In genomic region chr1:192711779-192712348, GRCm38 (mm10) we compare ENCODE assay signal across 9 mouse cellular contexts. TPM values are rescaled to one million over a fixed set of nuclear protein-coding genes. Genes with fewer than 3 reads are reported as not detected.
DNase-seq lines count a peak whose midpoint lies in the region; ATAC-seq and TF ChIP-seq lines count a peak whose summit lies in the region.
"Had no signal": no experiment of that assay in that cellular context is flagged by ENCODE, and none has a peak within 500 bp of the region (broad histone marks: within the 10 kb centered on the region; RNA-seq: fewer than 3 reads in every experiment).

No protein-coding gene starts in this region.

- no peak overlapping the region for H3K4me2 ChIP-seq in intestine, embryonic 14.5 days (ENCODE audit: low read length)
- H3K4me2 ChIP-seq in intestine, embryonic 16.5 days (ENCODE audit: low read depth, low read length) = no peak overlapping the region
- H3K4me2 ChIP-seq: liver, embryonic 13.5 days had no signal

- peak; percentile 86 for DNase-seq in intestine, embryonic 14.5 days (ENCODE audit: low spot score)
- peak; percentile 68 for DNase-seq in MEL (ENCODE audit: low read depth, low spot score)
- peak; percentile 18 for DNase-seq in cerebellum, adult 11-12 months
- DNase-seq in gastrocnemius, postnatal 10 days = peak; percentile 65
- DNase-seq in left cerebral cortex, adult 11 months (ENCODE audit: low spot score) = peak; percentile 30
- DNase-seq in naive thymus-derived CD4-positive, alpha-beta T cell, adult 2 months (ENCODE audit: low read depth) = peak; percentile 61
- peak; percentile 24 to 45 for DNase-seq in thymus, postnatal 36 days
- DNase-seq: liver, embryonic 13.5 days had no signal

- no peaks in the 10 kb centered on the region for H3K79me2 ChIP-seq in MEL (ENCODE audit: control insufficient read depth, insufficient read depth, low read length, poor library complexity)

- H3K4me3 ChIP-seq in intestine, embryonic 14.5 days (ENCODE audit: low read depth, low read length) = no peak overlapping the region
- H3K4me3 ChIP-seq in intestine, embryonic 16.5 days (ENCODE audit: low read length) = no peak overlapping the region
- no peak overlapping the region for H3K4me3 ChIP-seq in MEL (ENCODE audit: control insufficient read depth in 1 of 2, insufficient read depth in 1 of 2, low read depth in 2 of 2, low read length in 2 of 2)
- H3K4me3 ChIP-seq: liver, embryonic 13.5 days had no signal

- no peak overlapping the region for H3K9ac ChIP-seq in intestine, embryonic 14.5 days (ENCODE audit: low read length)
- no peak overlapping the region for H3K9ac ChIP-seq in intestine, embryonic 16.5 days (ENCODE audit: low read depth, low read length)
- no peak overlapping the region for H3K9ac ChIP-seq in MEL (ENCODE audit: control insufficient read depth, low read depth, low read length, poor library complexity, severe bottlenecking)
- H3K9ac ChIP-seq: liver, embryonic 13.5 days had no signal

- TF ChIP-seq RAD21 in MEL (IDR thresholded peaks at IDR 0.05; ENCODE audit: low read depth, low read length) = peak; percentile 89

- TF ChIP-seq EP300 in MEL (IDR thresholded peaks at IDR 0.05; ENCODE audit: low read depth in 1 of 2, low read length in 2 of 2) = no peak

- no peak for ATAC-seq in intestine, embryonic 14.5 days (replicated peaks; ENCODE audit: low FRiP score, low TSS enrichment, low read depth)
- no peak for ATAC-seq in intestine, embryonic 16.5 days

- no peaks in the 10 kb centered on the region for H3K9me3 ChIP-seq in intestine, embryonic 14.5 days (ENCODE audit: control insufficient read depth, low read length)
- H3K9me3 ChIP-seq in intestine, embryonic 16.5 days (ENCODE audit: control insufficient read depth, low read length) = no peaks in the 10 kb centered on the region
- H3K9me3 ChIP-seq in MEL (replicated peaks; ENCODE audit: insufficient read depth, low read length) = no peaks in the 10 kb centered on the region
- H3K9me3 ChIP-seq: liver, embryonic 13.5 days had no signal

- 34% methylated on average over 3 of the region's 3 CpGs for WGBS in intestine, embryonic 14.5 days
- WGBS in intestine, embryonic 16.5 days = 34% methylated on average over 3 of the region's 3 CpGs

- TF ChIP-seq CTCF in MEL (IDR thresholded peaks at IDR 0.05 in 2 of 3, conservative IDR thresholded peaks at IDR 0.05 in 1 of 3; ENCODE audit: control insufficient read depth in 1 of 3, insufficient read depth in 1 of 3, low read depth in 2 of 3, low read length in 3 of 3, poor library complexity in 1 of 3, severe bottlenecking in 1 of 3) = peak; percentile 63 to 82 (median 69)

- H3K4me1 ChIP-seq in intestine, embryonic 14.5 days (replicated peaks; ENCODE audit: control insufficient read depth, insufficient read depth, low read length) = no peaks in the 10 kb centered on the region
- H3K4me1 ChIP-seq in intestine, embryonic 16.5 days (ENCODE audit: control insufficient read depth, insufficient read depth, low read length) = no peaks in the 10 kb centered on the region
- no peaks in the 10 kb centered on the region; a peak in 1 of 4 replicates for H3K4me1 ChIP-seq in MEL (ENCODE audit: control insufficient read depth in 1 of 2, insufficient read depth in 2 of 2, low read length in 2 of 2)
- H3K4me1 ChIP-seq: liver, embryonic 13.5 days had no signal

- H3K27ac ChIP-seq in intestine, embryonic 14.5 days (ENCODE audit: low read depth) = no peak overlapping the region
- H3K27ac ChIP-seq in intestine, embryonic 16.5 days (ENCODE audit: low read length) = no peak overlapping the region
- H3K27ac ChIP-seq in MEL (ENCODE audit: control insufficient read depth, low read depth, low read length) = no peak overlapping the region
- H3K27ac ChIP-seq: liver, embryonic 13.5 days had no signal

- no peak for TF ChIP-seq POLR2A in MEL (IDR thresholded peaks at IDR 0.05; ENCODE audit: control insufficient read depth in 1 of 2, insufficient read depth in 1 of 2, low read depth in 1 of 2, low read length in 2 of 2, poor library complexity in 1 of 2)

- H3K36me3 ChIP-seq in intestine, embryonic 14.5 days (ENCODE audit: control insufficient read depth, insufficient read depth, low read length) = no peaks in the 10 kb centered on the region
- no peaks in the 10 kb centered on the region for H3K36me3 ChIP-seq in intestine, embryonic 16.5 days (ENCODE audit: control insufficient read depth, insufficient read depth, low read length)
- H3K36me3 ChIP-seq in MEL (ENCODE audit: control insufficient read depth in 1 of 2, insufficient read depth in 2 of 2, low read length in 2 of 2) = no peaks in the 10 kb centered on the region
- H3K36me3 ChIP-seq: liver, embryonic 13.5 days had no signal

- H3K27me3 ChIP-seq in intestine, embryonic 14.5 days (replicated peaks; ENCODE audit: control insufficient read depth, insufficient read depth, low read length) = no peaks in the 10 kb centered on the region
- H3K27me3 ChIP-seq in intestine, embryonic 16.5 days (replicated peaks; ENCODE audit: control insufficient read depth, insufficient read depth, low read length) = no peaks in the 10 kb centered on the region
- H3K27me3 ChIP-seq in MEL (ENCODE audit: control insufficient read depth in 1 of 2, insufficient read depth in 2 of 2, low read length in 2 of 2) = no peaks in the 10 kb centered on the region
- H3K27me3 ChIP-seq: liver, embryonic 13.5 days had no signal

TF ChIP-seq in MEL, 35 proteins besides CTCF, POLR2A, EP300 and RAD21:
- TF ChIP-seq UBTF (IDR thresholded peaks at IDR 0.05; ENCODE audit: borderline replicate concordance, insufficient read depth, low read depth, low read length) (no peak), TCF12 (IDR thresholded peaks at IDR 0.05; ENCODE audit: low read depth, low read length) (no peak), USF1 (IDR thresholded peaks at IDR 0.05; ENCODE audit: low read depth, low read length) (no peak), ELF1 (IDR thresholded peaks at IDR 0.05; ENCODE audit: low read depth, low read length) (no peak), TBP (IDR thresholded peaks at IDR 0.05; ENCODE audit: low read depth, low read length) (no peak), MAX (IDR thresholded peaks at IDR 0.05; ENCODE audit: low read length) (no peak), CHD2 (IDR thresholded peaks at IDR 0.05; ENCODE audit: low read length) (no peak), RCOR1 (IDR thresholded peaks at IDR 0.05; ENCODE audit: low read depth, low read length) (no peak), KAT2A (conservative IDR thresholded peaks at IDR 0.05; ENCODE audit: low read depth, low read length) (no peak), BHLHE40 (IDR thresholded peaks at IDR 0.05; ENCODE audit: borderline replicate concordance, low read depth, low read length) (no peak), NELFE (IDR thresholded peaks at IDR 0.05; ENCODE audit: low read depth, low read length) (no peak), SMC3 (IDR thresholded peaks at IDR 0.05; ENCODE audit: low read depth, low read length) (peak; percentile 84), GATA1 (IDR thresholded peaks at IDR 0.05; ENCODE audit: low read depth, low read length) (peak; percentile 86), ZC3H11A (IDR thresholded peaks at IDR 0.05; ENCODE audit: low read depth, low read length) (peak; percentile 83), SIN3A (IDR thresholded peaks at IDR 0.05; ENCODE audit: low read length) (no peak), TAL1 (IDR thresholded peaks at IDR 0.05; ENCODE audit: low read length) (no peak), MEF2A (IDR thresholded peaks at IDR 0.05; ENCODE audit: extremely low read depth, insufficient replicate concordance, low read depth, low read length, poor library complexity, severe bottlenecking) (no peak), E2F4 (IDR thresholded peaks at IDR 0.05; ENCODE audit: borderline replicate concordance, low read depth, low read length) (no peak), CHD1 (IDR thresholded peaks at IDR 0.05; ENCODE audit: low read depth, low read length) (no peak), JUND (IDR thresholded peaks at IDR 0.05; ENCODE audit: low read depth, low read length) (0 out of 2 replicates have a peak, but pooled peaks have one; percentile 36), POLR2AphosphoS2 (IDR thresholded peaks at IDR 0.05; ENCODE audit: low read length) (no peak), POLR2AphosphoS5 (IDR thresholded peaks at IDR 0.05; ENCODE audit: borderline replicate concordance, low read depth, low read length) (no peak)

RNA-seq across cellular contexts. Expression of gene Hhat, which starts 59.2 kb away (rescaled TPM):
- polyA plus RNA-seq in intestine, embryonic 14.5 days (2014; fragmentation: Nextera tagmentation; extraction: Ambion mirVana) = 14.1 and 15.0 TPM in 2 replicates
- polyA plus RNA-seq in intestine, embryonic 16.5 days (2015; fragmentation: Nextera tagmentation; extraction: Ambion mirVana) = 8.8 and 9.6 TPM in 2 replicates
- 0.36 and 0.39 TPM in 2 replicates for total RNA-seq in MEL (2012; rRNA removed)
- polyA plus RNA-seq in MEL (2012; ENCODE audit: insufficient read depth in 1 of 2, insufficient read length in 2 of 2, low read depth in 1 of 2, low replicate concordance in 2 of 2, missing spikeins in 1 of 2) = 1 to 10 TPM in 1 of 2 experiments, not detected in 1; 1.0 TPM
- 1 to 10 TPM; 1.7 to 4.5 TPM for total RNA-seq in gastrocnemius, postnatal 10 days (2021)

Comparison
In these comparisons a context has a peak if more than half of its experiments do, and no peak if none do; other contexts are left out.
1. DNase-seq: peak in every context shown above with its lines; median percentile 86 in intestine, embryonic 14.5 days; 68 in MEL; 65 in gastrocnemius, postnatal 10 days; 61 in naive thymus-derived CD4-positive, alpha-beta T cell, adult 2 months; 34 in thymus, postnatal 36 days; 30 in left cerebral cortex, adult 11 months; 18 in cerebellum, adult 11-12 months.